Mouse (Mus musculus): ENCODE measurements around the gene Abca4.
A peak's percentile ranks its signal among the peaks of the same experiment; 100 is the strongest.

The Abca4 gene

DNA sequence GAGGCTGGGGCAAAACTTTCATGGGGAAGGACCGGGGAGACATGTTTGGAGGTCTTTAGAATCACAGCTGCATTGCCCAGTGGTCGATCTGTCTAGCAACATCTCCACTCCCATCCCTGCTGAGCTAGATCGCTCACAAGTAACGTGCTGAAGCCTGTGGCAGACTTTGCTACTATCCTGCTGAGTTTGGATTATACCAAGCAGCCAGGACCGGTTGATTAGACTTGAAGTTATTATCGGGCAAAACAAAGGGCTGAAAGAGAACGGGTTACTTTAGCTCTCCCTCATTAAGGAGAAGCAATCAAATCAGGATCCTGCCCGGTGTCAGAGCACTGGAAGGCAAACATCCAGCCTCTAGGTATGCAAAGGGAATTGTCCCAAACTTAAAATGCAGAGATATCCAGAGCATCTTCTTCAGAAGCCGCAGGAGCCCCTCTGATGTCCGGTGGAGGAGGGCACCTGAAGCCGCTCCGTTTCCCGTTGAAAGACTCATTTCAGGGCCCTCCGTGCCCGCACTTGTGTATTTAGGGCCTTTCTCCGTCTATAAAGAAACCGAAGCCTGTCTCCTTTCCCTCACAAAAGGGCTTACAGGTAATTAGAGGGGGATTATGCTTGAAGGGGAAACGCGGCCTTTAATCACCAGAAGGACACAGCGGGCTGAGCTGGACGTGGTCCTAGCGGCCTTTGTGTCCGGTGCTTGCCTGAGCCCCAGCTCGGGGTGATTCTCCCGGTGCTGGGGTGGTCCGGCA is at the start of gene Abca4:
Gene Abca4 (plus strand): TSS at position 645 of the 749 bp plus-strand sequence.
- DNase-seq = no peak

DNA sequence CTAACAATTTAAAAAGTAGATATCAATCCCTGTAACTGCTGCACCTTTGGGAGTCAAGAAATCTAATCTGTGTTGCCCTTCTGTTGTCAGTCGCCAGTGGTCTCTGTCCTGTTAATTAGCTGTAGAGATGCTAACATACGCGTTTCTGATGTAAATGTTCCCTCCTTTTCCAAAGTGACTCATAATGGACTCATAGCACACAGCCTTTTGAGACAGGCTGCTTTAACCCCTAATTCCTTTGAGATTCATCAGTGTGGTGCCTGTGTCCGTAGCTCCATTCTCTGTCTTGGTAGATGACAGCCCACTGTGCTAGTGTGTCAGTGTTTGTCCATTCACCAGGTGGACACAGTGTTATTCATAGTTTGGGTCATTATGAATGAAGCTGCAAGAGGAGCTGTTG is 49.1 kb upstream of the Abca4 start:
- DNase-seq = no peak

DNA sequence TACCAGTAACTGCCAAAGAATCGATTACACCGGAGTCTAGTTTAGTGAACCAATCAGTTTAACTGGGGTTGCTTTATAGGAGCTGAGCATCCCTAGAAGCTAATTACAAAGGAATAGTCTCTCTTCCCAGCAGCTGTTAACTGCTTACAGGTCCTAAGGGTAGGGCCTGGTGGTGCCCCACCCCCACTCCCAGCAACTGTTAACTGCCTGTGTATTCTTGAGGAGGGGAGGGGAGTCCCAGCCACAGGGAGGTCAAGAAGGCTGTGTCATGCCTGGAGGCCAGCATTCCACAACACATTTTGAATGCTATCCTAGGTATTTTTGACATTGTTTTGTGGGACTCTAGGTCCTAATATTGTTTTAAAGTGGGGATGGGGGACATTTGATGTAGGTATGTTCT is 44.3 kb upstream of the Abca4 start:
- no peak for DNase-seq

DNA sequence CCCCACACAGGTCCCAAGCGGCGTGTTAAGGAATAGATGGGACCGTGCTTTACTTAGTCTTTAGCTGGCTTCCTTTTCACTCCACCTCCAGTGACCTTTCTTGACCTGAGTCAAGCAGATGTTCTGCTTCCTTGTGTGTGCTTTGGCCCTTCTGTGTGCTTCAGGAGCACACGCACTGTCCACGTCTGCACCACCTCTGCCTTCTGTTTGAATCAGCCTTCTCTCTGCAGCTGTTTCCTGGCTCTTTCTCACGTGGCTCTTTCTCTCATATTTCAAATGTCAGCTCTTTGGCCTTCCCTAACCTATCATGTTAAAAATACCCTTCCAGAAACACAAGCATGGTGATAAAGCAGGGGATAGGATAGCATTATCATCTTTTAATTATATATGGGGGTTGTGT is 42.7 kb upstream of the Abca4 start:
- DNase-seq = no peak

DNA sequence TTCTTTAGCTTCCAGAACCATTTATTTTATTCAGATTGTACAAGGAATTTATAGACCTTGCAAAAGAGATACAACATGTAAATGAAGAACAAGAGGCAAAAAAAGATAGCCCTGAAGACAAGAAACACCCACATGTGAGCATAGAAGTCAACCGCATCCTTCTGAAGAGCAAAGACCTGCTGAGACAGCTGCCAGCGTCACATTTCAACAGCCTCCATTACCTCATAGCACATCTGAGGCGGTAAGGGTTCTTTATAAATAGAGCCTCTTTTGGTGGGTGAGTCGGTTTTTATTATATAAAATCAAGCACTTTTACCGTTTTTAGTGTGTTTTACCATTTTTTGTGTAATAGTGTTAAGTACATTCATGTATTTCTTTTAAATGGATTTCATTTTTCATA is 34.4 kb upstream of the Abca4 start:
- no peak for DNase-seq

DNA sequence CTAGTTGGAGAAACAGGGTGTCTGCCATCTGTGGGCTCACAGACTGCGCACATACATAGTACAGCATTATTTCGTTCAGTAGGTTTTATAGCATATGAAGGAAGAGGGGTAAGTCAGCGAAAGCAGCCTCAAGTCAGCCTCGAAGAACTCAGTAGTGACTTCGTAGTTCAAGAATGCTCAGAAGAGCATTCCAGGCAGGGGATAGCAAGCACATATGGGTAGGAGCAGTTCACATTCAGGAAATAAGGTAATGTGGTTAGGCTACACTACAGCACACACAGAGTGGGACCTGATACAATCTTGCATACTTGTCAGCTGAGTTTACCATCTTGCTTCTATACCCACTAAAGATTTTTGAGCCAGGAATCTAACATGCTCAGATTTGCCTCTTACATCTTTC is 34.0 kb upstream of the Abca4 start:
- DNase-seq = no peak

DNA sequence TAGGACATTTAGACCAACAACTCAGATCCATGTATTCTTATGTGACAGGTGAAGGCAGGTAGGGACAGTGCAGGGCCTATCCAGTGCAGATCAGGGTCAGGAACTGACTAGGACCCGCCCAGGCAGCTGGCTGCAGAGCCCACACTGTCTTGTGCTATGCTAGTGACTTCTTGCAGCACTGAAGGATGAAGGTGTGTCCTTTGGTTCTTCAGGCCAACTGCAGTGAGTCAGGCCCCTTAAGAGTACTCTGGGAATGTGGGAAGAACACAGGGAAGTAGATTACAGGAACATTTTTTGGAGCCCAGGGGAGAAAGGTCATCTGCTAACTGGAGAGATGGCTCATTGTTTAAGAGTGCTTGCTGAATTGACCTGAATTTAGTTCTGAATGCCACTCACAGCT is 31.8 kb upstream of the Abca4 start:
- peak; percentile 17 to 52 for DNase-seq

DNA sequence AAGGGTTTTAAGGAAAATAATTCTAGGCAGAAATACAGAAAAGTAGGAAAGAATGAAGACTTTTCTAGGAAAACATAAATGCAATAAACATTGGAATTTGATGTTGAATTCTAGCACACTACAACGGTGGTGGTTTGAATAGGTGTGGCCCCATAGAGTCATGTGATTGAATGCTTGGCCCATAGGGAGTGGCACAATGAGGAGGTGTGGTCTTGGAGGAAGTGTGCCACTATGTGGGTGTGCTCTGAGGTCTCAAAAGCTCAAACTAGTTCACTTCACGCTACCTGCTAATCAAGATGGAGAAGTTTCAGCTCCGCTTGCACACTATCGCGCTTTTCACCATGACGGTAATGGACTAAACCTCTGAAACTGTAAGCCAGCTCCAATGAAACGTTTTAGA is 25.8 kb upstream of the Abca4 start:
- DNase-seq = no peak

DNA sequence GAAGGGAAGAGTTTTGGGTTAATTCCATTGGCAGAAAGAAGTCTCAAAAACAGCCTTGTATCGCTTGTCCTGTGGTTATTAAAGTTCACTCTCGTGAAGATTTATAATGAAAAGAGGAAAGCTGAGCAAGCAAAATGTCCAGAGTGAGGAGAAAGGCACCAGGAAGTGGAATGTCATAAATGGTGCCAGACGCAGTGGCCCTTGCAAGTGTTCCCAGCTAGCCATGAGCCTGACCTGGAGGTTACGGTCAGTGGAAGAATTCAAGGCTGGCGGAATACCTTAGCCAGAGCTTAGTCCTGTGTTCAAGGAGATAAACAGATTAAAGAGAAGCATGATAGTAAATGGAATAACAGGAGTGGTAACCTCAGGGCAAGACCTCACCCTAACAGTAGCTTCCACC is 25.1 kb upstream of the Abca4 start:
- no peak for DNase-seq

DNA sequence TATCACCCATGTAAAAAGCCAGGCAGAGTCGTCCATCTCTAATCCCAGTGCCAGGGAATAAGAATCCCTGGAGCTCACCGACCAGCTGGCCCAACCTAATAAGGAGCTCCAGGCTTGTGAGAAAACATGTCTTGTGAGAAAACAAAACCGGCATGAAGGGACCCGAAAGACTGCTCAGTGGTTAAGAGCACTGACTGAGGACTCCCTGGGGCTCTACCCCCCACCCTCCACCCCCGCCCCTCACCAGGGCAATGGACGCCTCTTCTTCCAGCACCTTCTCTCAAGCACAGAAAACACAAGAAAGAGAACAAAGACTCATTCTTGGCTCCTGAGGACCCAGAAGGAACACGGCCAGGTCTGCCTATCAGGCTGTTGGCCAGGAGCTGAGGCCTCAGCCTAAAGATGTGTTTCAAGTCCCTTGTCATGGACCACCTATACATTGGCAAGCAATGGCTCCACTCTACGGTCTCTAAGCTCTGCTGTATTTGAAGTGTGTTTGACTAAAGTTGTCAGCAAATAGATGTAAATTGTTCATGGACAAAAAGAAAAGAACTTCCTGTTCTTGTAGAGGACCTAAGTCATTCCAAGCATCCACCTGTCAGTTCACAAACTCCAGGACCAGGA is 23.1 kb upstream of the Abca4 start:
- no peak for DNase-seq

DNA sequence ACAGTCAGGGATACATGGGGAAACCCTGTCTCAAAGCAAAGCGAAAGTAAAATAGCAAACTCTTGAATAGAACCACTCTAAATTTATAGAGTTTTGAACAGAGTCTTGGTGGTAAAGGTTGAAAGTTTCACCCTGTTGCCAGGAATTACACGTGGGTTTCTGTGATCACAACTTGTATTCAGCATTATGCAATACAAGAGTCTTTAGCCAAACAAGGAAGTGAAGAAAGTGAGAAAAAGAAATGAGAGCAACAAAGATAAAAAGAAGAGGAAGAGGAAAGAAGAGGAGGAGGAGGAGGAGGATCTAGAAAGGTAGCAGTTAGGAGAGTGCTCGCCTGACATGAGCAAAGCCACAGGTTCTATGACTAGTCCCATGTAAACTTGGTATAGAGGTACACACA is 21.9 kb upstream of the Abca4 start:
- DNase-seq = no peak

DNA sequence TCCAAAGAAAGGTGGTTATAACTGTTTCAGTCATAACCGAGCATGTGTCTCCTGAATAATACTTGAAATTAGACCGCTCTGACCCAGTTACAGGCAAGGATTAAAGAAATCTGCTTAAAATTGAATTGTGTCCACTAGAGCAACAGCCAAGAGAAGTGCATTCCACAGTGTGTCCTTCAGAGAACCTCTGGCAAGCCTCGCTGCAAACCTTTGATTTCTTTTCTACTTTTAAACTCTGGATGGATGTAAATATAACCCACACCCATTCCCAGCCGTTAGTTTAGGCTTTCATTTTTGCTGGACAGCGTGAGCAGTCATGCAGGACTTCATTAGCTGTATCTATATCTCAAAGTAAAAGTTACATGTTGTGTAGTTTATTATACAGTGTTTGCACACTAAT is 17.6 kb upstream of the Abca4 start:
- DNase-seq = no peak

DNA sequence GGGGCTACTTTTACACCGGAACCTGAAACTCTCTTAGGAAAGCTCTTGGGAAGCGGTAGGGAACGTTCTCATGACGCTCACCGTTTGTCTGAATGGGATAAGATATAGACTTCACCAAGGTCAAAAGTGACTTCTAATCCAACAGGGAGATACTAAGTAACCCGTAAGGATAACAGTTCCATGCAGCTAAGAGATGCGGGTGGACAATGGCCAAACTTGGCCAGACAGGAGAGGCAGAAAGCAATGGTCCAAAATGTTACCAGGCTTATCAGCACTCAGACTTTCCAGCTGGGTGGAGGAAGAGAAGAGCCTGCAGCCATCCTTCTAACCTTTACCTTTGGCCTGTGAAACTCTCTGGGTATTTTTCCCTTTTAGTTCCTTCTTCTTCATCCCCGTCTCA is 16.5 kb upstream of the Abca4 start:
- no peak for DNase-seq

DNA sequence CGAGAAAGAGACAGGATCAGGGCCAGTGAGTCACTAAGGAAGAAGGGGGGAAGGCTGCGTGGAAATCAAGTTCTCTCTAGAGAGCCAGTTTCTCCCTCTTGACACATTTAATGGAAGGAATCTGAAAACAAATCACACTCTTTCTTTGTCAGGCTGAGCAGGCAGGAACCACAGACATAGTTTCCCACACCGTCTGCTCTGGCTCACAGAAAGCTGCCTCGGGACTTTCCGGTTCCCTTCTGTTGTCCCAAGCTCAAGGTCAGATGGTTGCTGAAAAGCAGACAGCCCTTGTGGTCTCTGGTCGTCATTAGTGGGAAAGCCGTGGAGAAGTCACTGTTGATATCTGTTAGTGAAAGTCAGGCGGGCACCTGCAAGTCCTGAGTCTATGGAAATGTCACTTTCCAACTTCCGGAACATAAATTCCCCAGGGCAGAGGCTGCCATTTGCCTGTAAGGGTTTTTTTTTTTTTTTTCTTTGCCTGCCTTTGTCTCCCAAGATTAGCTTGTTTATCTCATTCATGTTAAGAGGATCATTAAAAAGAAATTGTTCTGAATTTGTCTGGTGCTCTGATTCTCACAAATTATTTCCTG is 10.9 kb upstream of the Abca4 start:
- DNase-seq = no peak

DNA sequence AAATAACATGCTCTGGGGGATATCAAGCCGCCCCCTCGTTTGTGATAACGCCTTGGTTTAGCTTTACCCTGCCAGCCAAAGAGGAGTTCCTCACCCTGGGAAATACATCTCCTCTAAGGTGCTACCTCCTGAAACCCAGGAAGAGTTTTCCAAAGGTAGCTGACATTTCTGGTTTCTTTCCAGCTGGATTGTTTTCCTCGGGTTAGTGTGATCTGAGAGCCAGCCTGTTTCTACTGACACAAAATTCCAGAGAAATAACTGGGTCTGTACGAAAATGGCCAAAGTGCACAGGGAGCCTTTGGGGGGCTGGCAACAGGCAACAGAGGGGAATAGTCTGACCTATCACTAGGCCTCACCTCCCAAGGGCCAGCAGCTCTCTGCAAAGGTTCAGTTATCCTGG is 10.0 kb upstream of the Abca4 start:
- DNase-seq = no peak

DNA sequence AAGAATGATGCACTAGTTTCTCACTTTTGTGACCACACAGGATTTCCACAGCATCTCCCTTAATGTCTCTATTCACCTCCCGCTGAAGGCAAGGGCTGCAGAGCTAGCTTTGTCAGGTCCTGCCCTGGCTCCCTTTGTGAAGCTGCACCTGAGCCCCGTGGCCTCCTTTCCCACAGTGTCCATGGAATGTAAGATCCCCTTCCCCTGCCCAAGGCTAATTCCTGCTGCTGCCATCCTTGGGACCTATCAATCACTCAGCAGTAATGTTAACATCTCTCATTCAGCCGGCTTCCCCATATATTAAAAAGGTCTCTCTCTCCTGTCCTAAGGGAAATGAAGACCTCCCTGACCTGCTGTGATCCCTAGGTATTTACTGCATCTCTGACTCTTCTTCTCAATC is 9.2 kb upstream of the Abca4 start:
- no peak for DNase-seq

DNA sequence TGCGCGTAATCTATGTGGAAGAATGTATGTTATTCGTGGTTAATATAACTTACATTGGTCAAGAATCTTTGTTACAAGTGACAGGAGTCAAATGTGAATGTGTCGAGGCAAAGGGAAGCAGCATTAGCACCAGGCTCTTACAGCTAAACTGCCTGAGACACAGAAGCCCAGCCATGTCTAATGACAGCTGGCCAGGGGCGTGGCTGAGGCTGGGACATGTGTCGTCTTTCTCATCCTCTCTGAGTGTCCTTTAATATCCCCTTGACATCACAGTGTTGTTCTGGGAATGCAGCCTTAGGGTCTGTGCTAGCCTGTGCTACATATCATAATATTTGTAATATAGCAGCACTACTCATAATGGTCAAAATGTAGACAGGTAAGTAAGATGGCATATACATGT is 3.7 kb upstream of the Abca4 start:
- no peak for DNase-seq

DNA sequence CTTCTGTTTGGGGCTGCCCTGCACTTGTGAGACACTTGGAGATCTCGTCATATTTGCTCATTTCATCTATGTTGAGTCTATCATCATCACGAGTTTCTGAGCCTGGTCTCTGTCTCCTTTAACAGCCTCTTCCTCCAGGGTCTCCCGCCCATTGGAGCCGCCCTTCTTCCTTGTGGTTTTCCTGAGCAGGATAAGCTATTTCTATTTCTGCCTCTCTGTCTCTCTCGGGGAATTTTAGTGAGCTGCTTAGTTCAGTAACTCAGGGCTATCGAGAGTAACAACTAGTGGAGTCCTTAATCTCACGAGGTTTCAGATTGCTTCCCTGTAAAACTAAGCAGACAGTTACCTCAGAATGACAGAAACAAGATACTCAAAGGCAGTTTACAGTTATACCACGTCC is 1.1 kb upstream of the Abca4 start:
- DNase-seq = no peak

DNA sequence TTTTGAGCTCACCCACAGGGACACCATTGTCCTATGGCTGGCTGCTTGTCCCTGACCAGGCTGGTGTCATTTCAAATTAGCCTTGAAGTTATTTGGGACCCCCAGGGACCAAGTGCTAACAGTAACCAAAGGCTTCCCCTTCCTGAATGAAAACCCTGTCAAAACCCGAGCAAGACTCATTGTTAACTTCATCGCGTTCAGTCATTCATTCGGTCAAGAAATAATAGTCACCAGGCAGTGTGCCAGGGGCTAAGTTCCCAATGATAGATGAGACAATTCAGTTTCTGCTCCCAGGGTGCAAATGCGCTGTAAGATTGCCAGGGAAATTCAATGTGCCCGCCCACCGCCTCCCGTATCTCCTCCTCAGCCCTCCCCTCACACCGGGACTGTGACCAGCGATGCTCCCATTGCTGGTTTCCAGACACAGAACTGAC is 2.0 kb downstream of the Abca4 start:
- peak; percentile 22 to 31 for DNase-seq

DNA sequence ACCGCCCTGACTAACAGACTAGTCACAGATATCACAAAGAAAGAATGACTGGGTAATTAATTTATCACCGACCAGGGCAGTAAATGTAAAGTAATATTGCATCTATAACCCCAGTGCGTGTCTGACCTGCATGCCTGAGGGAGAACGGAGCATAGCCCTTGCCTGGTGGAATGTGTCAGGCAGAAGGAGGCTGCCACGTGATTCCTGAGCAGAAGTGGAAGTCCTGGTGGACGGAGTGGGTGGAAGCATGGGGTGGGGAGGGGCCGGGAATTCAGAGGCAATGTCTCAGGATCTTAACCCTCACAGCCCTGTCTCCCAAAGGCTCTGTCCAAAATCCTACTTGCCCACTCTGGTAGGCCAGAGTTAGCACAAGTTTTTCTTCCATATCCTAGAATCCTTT is 3.2 kb downstream of the Abca4 start:
- DNase-seq = peak; percentile 51 to 65

DNA sequence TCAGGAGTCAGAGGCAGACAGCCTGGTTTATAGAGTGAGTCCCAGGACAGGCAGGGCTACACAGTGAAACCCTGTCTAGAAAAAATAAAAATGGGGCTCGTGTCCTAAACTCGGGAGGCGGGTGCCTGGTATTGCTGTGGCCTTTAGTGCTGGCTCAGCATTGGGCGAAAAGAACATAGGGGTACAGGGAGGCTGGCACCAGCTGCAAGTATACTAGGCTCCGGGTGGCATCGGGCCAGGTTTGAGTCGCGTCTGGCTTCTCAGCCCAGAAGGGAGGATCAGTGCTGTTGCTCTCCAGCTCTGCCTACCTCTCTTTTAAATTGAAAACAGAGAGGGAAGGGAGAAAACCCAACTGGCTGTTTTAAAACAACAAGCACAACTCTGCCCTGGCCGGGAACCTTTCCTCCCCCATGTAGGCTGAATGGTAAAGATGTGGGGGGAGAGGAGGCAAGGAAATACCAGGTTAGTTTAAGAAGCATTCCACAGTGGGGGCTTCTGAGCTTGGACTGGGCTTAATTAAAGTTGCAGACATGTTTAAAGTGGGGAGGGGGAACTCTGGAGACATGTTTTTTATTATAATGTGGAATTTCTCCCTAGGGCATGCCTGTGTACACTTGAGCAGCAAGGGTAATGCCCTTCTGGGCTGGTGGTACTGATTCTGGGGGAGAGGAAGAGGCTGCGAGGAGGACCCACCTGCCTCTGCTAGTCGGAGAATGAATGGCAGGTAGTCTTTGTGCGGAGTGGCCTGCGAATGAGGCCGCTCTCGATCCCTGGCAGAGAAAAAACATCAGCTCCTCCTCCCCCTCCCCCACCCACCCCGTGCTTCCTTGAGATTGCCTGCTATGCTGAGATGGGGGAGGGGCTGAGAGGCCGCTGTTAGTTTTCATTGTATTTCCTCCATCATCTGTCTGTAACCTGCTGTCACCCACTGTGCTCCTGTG is 3.9 kb downstream of the Abca4 start:
- DNase-seq = peak; percentile 57 to 59

DNA sequence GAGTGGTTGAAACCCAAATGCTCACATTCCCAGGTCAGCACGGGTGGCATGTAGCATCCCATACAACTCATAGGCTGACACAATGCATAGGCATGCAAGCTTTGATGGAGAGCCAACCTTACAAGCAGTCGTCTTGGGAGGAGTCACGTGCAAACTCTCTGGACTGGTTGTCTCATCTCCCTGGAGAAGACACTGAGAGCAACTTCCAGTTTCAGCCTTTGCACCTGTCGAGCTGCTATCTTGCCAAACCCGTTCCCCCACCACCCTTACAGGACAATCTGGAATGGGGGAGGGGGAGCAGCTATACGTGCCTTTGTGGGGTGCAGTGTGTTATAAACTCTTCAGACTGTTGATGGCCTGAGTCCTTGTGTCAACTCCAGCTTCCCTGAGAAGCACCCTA is 4.9 kb downstream of the Abca4 start:
- no peak for DNase-seq

DNA sequence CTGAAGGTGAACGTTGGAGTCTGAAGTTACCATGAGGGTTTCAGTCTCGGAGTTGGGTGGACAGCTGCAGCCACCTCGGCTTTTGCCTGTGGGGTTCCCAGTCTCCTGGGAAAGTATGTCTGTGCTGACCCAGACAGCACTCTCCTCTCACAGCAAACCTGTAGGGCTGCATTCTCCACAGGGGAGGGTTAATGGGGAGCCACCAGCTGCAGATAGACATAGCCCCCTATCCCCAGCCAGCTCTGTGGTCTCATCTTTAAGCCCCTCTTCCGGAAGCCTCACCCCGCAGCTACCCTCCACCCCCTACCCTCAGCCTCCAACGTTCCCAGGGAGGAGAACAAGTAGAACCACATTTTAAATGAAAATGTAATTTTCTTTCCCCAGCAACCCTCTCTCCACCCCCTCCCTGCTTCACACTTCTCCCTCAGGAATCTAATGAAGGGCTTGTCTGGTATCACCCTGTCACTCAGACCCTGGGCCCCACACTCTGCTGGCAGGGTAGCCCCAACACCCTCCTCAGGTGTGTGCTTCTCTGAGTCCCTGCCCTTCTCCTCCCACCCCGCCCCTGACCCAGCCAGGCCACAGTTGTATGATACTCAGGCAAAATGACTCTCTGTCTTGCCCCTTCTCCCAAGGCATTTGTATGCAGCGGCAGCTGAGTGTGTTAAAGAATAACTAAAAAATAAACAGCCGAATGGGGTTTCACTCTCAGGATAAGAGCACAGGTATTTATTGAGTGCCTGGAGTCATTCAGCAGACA is 14.4 kb downstream of the Abca4 start:
- no peak for DNase-seq

Data from lung, adult 18-20 months (tissue).